Mouse (Mus musculus) urinary bladder, adult 18-20 months (tissue): ENCODE measurements around the gene Actr1b.

Experiments
- DNase-seq, 2 experiments: peaks; one replicate each; pipeline ENCODE4 v3.0.0; 2022; ENCODE audit warnings: low spot score in 2 of 2, mixed read lengths in 2 of 2

Gene Actr1b

DNA sequence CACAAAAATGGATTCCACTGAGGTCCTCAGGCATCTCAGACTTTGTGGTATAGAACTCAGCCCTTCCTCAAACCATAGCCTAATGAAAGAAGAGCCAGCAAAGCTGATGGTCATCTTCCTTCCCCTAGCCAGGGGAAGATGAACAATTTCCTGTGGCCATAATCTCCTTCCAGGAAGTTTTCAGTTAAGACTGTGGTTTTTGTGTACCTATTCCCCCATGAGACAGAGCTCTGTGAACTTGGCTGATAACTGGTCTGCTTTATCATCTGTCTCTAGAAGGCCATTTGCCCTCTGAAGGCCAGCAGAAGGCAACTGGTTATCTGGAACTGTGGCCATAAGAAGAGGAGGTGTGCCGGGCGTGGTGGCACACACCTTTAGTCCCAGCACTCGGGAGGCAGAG is 58.0 kb downstream of the Actr1b start:
- no peak for DNase-seq

DNA sequence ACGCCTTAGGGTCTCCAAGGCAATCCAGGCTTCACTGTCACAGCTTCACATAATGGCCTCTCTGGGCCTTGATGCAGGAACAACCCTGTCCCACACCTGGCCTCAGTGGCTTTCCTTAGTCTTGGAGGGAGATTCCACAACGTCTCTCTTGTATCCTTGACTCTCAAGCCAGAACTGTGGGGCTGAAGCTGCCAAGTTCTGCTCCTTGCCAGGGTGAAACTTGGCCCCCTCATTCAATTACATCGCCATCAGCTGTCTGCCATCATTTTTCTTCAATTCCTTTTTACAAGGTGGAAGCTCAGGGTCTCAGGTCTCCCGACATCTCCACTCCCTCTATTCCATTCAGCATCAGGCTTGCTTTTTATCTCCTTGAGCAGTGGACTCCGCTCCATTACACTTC is 59.2 kb downstream of the Actr1b start:
- no peak for DNase-seq
